Mouse (Mus musculus) C2C12 (cell line): ENCODE measurements around the gene Clip4. TPM values are rescaled to one million over a fixed set of nuclear protein-coding genes. Genes with fewer than 3 reads are reported as not detected.

Source experiments
- H3K27me3 ChIP-seq: one replicate; pipeline ENCODE4 v1.6.1; 2011; ENCODE audit not compliant: control insufficient read depth, insufficient read depth, insufficient read length
- H3K36me3 ChIP-seq: one replicate; pipeline ENCODE4 v1.6.1; 2011; ENCODE audit not compliant: control insufficient read depth, insufficient read depth
- H3K4me3 ChIP-seq: one replicate; pipeline ENCODE4 v1.5.1; 2011; ENCODE audit warnings: mild to moderate bottlenecking, control low read depth; ENCODE audit not compliant: poor library complexity, insufficient read depth, severe bottlenecking
- H3K79me2 ChIP-seq: one replicate; pipeline ENCODE4 v1.6.1; 2011; ENCODE audit not compliant: control insufficient read depth, insufficient read depth
- H3K79me3 ChIP-seq: one replicate; pipeline ENCODE4 v1.6.1; 2011; ENCODE audit warnings: low read depth, control low read depth
- H3ac ChIP-seq: one replicate; pipeline ENCODE3; 2011; ENCODE audit warnings: low read depth; ENCODE audit not compliant: control insufficient read depth, insufficient read length
- CEBPB ChIP-seq: IDR thresholded peaks from one replicate; pipeline ENCODE4 v1.6.1; 2011; ENCODE audit warnings: low read depth, mild to moderate bottlenecking, control low read depth, moderate library complexity
- CTCF ChIP-seq: IDR thresholded peaks from one replicate; pipeline ENCODE4 v1.5.1; 2011; ENCODE audit not compliant: control insufficient read depth, insufficient read depth, insufficient read length
- FOSL1 ChIP-seq: IDR thresholded peaks from one replicate; pipeline ENCODE4 v1.8.0; 2011; ENCODE audit warnings: mild to moderate bottlenecking, low read length; ENCODE audit not compliant: poor library complexity, insufficient read depth, severe bottlenecking
- MAX ChIP-seq: IDR thresholded peaks from one replicate; pipeline ENCODE4 v1.6.1; 2011; ENCODE audit warnings: mild to moderate bottlenecking, control low read depth
- MYOD1 ChIP-seq: IDR thresholded peaks from one replicate; pipeline ENCODE4 v1.6.1; 2011; ENCODE audit warnings: low read depth; ENCODE audit not compliant: control insufficient read depth, insufficient read length
- MYOG ChIP-seq: IDR thresholded peaks from one replicate; pipeline ENCODE4 v1.6.1; 2011; ENCODE audit not compliant: control insufficient read depth, insufficient read length; ENCODE audit errors: extremely low read depth
- USF1 ChIP-seq: IDR thresholded peaks from one replicate; pipeline ENCODE4 v1.6.1; 2011; ENCODE audit warnings: low read depth, mild to moderate bottlenecking, control low read depth, moderate library complexity
- polyA plus RNA-seq: library from polyadenylated mRNA; unstranded; fragments of >200 nt; fragmentation: generic; extraction: Trizol; gene quantifications from one replicate; pipeline ENCODE4 v1.2.1, GENCODE M21; 2012; ENCODE audit warnings: missing spikeins

Gene Clip4
- polyA plus RNA-seq, 1 experiment = 1.3 TPM

GRCm38 (mm10) chr17:71742935-71743334, 25.3 kb upstream of the Clip4 start:
- Histone ChIP-seq H3K36me3 (no peaks in the 10 kb centered on the region), H3ac (no peak overlapping the region), H3K79me3 (no peaks in the 10 kb centered on the region), H3K27me3 (no peaks in the 10 kb centered on the region), H3K79me2 (no peaks in the 10 kb centered on the region), H3K4me3 (no peak overlapping the region)
- TF ChIP-seq USF1 (no peak), CEBPB (no peak), MYOD1 (no peak), MYOG (no peak), CTCF (no peak), MAX (no peak), FOSL1 (no peak)

GRCm38 (mm10) chr17:71746114-71746513, 22.2 kb upstream of the Clip4 start:
- Histone ChIP-seq H3K4me3 (no peak overlapping the region), H3K36me3 (no peaks in the 10 kb centered on the region), H3K79me2 (no peaks in the 10 kb centered on the region), H3K79me3 (no peaks in the 10 kb centered on the region), H3ac (no peak overlapping the region), H3K27me3 (no peaks in the 10 kb centered on the region)
- TF ChIP-seq USF1 (no peak), MYOG (no peak), CTCF (no peak), FOSL1 (no peak), CEBPB (no peak), MAX (no peak), MYOD1 (no peak)

- H3ac ChIP-seq = no peak overlapping the region
- no peaks in the 10 kb centered on the region for H3K79me3 ChIP-seq
- TF ChIP-seq CTCF (no peak), USF1 (no peak), MAX (no peak), MYOD1 (no peak), MYOG (no peak), FOSL1 (no peak), CEBPB (no peak)
- peaks cover 5% of the 10 kb centered on the region for H3K27me3 ChIP-seq
- no peaks in the 10 kb centered on the region for H3K36me3 ChIP-seq
- H3K79me2 ChIP-seq = no peaks in the 10 kb centered on the region
- H3K4me3 ChIP-seq = no peak overlapping the region
Observed at GRCm38 (mm10) chr17:71747561-71747960, 20.7 kb upstream of the Clip4 start.

GRCm38 (mm10) chr17:71749616-71750168, 18.6 kb upstream of the Clip4 start:
- Histone ChIP-seq H3K4me3 (no peak overlapping the region), H3K79me2 (no peaks in the 10 kb centered on the region), H3K27me3 (peaks cover 5% of the 10 kb centered on the region), H3K79me3 (no peaks in the 10 kb centered on the region), H3K36me3 (no peaks in the 10 kb centered on the region), H3ac (no peak overlapping the region)
- TF ChIP-seq CEBPB (no peak), USF1 (no peak), CTCF (no peak), MYOG (no peak), FOSL1 (no peak), MYOD1 (no peak), MAX (no peak)

- H3K27me3 ChIP-seq = peaks cover 5% of the 10 kb centered on the region
- no peak within 1 kb of the TSS for H3K4me3 ChIP-seq
- H3K79me2 ChIP-seq = no peaks in the 10 kb centered on the region
- H3ac ChIP-seq = no peak within 1 kb of the TSS
- H3K79me3 ChIP-seq = no peaks in the 10 kb centered on the region
- no peak for TF ChIP-seq MYOG
- no peak for TF ChIP-seq USF1
- no peak for TF ChIP-seq CEBPB
- TF ChIP-seq CTCF = no peak
- TF ChIP-seq MAX = no peak
- no peak for TF ChIP-seq FOSL1
- no peaks in the 10 kb centered on the region for H3K36me3 ChIP-seq
Observed at GRCm38 (mm10) chr17:71752831-71753230, 15.4 kb upstream of the Clip4 start, which contains the start of gene Pcare. Gene Pcare (minus strand): TSS chr17:71752894.

GRCm38 (mm10) chr17:71760536-71760935, 7.7 kb upstream of the Clip4 start:
- no peaks in the 10 kb centered on the region for H3K27me3 ChIP-seq
- H3K4me3 ChIP-seq = no peak overlapping the region

More at GRCm38 (mm10) chr17:71760536-71760935, 7.7 kb upstream of the Clip4 start:
- TF ChIP-seq CTCF (no peak), MYOG (no peak), MYOD1 (no peak), FOSL1 (no peak), CEBPB (no peak), MAX (no peak), USF1 (no peak)
- H3ac ChIP-seq = no peak overlapping the region
- H3K36me3 ChIP-seq = no peaks in the 10 kb centered on the region
- no peaks in the 10 kb centered on the region for H3K79me2 ChIP-seq
- H3K79me3 ChIP-seq = no peaks in the 10 kb centered on the region
